Mouse (Mus musculus) gastrocnemius, adult 8-10 months (tissue): ENCODE data around the gene Slx. TPM values are rescaled to one million over a fixed set of nuclear protein-coding genes. Genes with fewer than 3 reads are reported as not detected.
"Not testable (repeated sequence)": the region's sequence is repeated elsewhere in the genome, so short reads cannot be mapped to it uniquely, and the experiment has no call there.

Source experiments
- DNase-seq, 2 experiments: peaks; one replicate each; pipeline ENCODE4 v3.0.0; 2022; ENCODE audit warnings: low spot score in 2 of 2
- microRNA-seq: library from miRNA; unstranded; fragments of <30 nt; microRNA quantifications from one replicate; pipeline ENCODE4 v1.2.0, GENCODE M21; 2022
- total RNA-seq, 4 experiments: library from RNA; stranded (reverse); gene quantifications; 2 replicates each; pipeline ENCODE4 v1.2.4; 2022

Gene Slx
- not detected for total RNA-seq

DNA sequence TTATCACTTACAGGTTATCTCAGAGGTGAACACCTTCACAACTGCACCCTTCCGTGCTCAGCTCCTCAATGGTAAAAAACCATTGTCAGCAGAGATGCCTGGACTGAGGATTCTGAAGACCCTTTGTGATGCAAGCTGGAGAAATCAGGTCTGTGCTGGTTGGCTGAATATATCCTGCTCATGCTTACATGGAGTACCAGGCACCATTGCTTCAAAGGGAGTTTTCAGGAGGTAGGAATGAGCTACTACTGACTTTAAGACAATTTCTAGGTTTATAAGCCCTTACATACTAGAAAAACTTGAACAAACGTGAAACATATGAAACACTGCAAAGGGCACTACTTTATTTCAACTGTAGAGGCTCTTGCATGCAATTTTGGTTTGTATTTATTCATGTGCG, at the start of gene Slx:
Gene Slx (minus strand): TSS at position 101 of the 400 bp plus-strand sequence.
- DNase-seq, result not testable (repeated sequence)

Small RNA genes within 50 kb of the gene (microRNA-seq; reads per million reads assigned to microRNA genes)
- not detected for gene Gm27341

Other genes starting within 250 kb of the Slx start
- not detected for gene Gm2030, start 235.5 kb downstream of the Slx start, total RNA-seq
- gene Gm14525, start 157.1 kb upstream of the Slx start, total RNA-seq, result not detected